Mouse (Mus musculus) intestine, postnatal 0 days (tissue): Measurements from ENCODE around the gene Aldh16a1. TPM values are rescaled to one million over a fixed set of nuclear protein-coding genes. Genes with fewer than 3 reads are reported as not detected.

Source experiments
- ATAC-seq: fragments of 200-750 bp; cut with Nextera tagmentation; 2 replicates; pipeline ENCODE4 v1.8.0; 2017; ENCODE audit warnings: mild to moderate bottlenecking, moderate TSS enrichment, moderate library complexity
- H3K27ac ChIP-seq: fragments of 300-500 bp; sonication (generic); 2 replicates; pipeline ENCODE4 v1.5.1; 2014; ENCODE audit warnings: mild to moderate bottlenecking, low read depth, low read length, moderate library complexity
- H3K27me3 ChIP-seq: fragments of 300-500 bp; sonication (generic); replicated peaks from 2 replicates; pipeline ENCODE4 v1.6.1; 2014; ENCODE audit warnings: low read length, mixed read lengths; ENCODE audit not compliant: control insufficient read depth, insufficient read depth
- H3K36me3 ChIP-seq: fragments of 300-500 bp; sonication (generic); 2 replicates; pipeline ENCODE4 v1.6.1; 2014; ENCODE audit warnings: mild to moderate bottlenecking, moderate library complexity; ENCODE audit not compliant: control insufficient read depth, insufficient read depth
- H3K4me1 ChIP-seq: fragments of 300-500 bp; sonication (generic); replicated peaks from 2 replicates; pipeline ENCODE4 v1.6.1; 2014; ENCODE audit warnings: antibody characterized with exemption, low read length, mixed read lengths; ENCODE audit not compliant: control insufficient read depth, insufficient read depth
- H3K4me2 ChIP-seq: fragments of 300-500 bp; sonication (generic); replicated peaks from 2 replicates; pipeline ENCODE4 v1.6.1; 2014; ENCODE audit warnings: low read depth, mild to moderate bottlenecking, moderate library complexity
- H3K4me3 ChIP-seq: fragments of 300-500 bp; sonication (generic); 2 replicates; pipeline ENCODE4 v1.5.1; 2014; ENCODE audit warnings: low read depth, low read length
- H3K9ac ChIP-seq: fragments of 300-500 bp; sonication (generic); 2 replicates; pipeline ENCODE4 v1.6.1; 2014; ENCODE audit warnings: mild to moderate bottlenecking, low read depth, low read length
- H3K9me3 ChIP-seq: fragments of 300-500 bp; sonication (generic); 2 replicates; pipeline ENCODE4 v1.6.1; 2016; ENCODE audit warnings: mixed run types; ENCODE audit not compliant: control insufficient read depth
- CTCF ChIP-seq: sonication (generic); IDR thresholded peaks from 2 replicates; pipeline ENCODE4 v1.5.1; 2016; ENCODE audit warnings: low read depth, mild to moderate bottlenecking, control low read depth, antibody characterized with exemption, moderate library complexity
- WGBS: fragments of 180-500 bp; shearing (Covaris S2); extraction: QIAGEN DNeasy Blood & Tissue Kit; methylation state at CpG from one replicate; pipeline ENCODE4 v1.1.7; 2014; 5-methylcytosine and 5-hydroxymethylcytosine counted together
- polyA plus RNA-seq: library from polyadenylated mRNA; unstranded; fragments of >200 nt; fragmentation: Nextera tagmentation; extraction: Ambion mirVana; gene quantifications from 2 replicates; pipeline ENCODE4 v1.2.1, GENCODE M21; 2015

Aldh16a1 gene
- polyA plus RNA-seq, 1 experiment from 2014 or later: 86.8 TPM

DNA sequence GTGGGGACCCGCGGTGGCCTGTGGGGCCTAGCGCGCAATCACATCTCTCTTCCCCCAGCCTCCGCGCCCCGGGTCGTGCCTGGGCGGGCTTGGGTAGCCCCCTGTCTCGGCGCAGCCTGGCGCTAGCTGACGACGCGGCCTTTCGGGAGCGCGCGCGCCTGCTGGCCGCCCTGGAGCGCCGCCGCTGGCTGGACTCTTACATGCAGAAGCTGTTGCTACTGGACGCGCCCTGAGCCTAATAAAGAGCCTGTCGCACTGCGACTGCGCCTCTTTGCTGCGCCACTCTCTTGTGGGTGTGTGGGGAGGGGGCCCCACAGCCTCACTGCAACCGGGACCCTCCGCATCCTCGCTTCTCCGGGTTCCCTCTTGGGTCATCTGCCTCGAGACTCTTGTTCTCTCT, 27.2 kb upstream of the Aldh16a1 start:
- peak overlapping the region; percentile 9 for H3K4me3 ChIP-seq
- H3K27ac ChIP-seq: no peak overlapping the region
- 0 out of 2 replicates have a peak, but pooled peaks cover 3% of the 10 kb centered on the region for H3K4me1 ChIP-seq
- H3K9ac ChIP-seq: no peak overlapping the region
- no peaks in the 10 kb centered on the region for H3K36me3 ChIP-seq
- H3K4me2 ChIP-seq: peak overlapping the region; percentile 56
- H3K9me3 ChIP-seq: no peaks in the 10 kb centered on the region
- peaks cover 86% of the 10 kb centered on the region for H3K27me3 ChIP-seq
- TF ChIP-seq CTCF: peak; percentile 43
- 0 out of 2 replicates have a peak, but pooled peaks have one; percentile 31 for ATAC-seq
- 9% methylated on average over 35 of the region's 35 CpGs for WGBS

DNA sequence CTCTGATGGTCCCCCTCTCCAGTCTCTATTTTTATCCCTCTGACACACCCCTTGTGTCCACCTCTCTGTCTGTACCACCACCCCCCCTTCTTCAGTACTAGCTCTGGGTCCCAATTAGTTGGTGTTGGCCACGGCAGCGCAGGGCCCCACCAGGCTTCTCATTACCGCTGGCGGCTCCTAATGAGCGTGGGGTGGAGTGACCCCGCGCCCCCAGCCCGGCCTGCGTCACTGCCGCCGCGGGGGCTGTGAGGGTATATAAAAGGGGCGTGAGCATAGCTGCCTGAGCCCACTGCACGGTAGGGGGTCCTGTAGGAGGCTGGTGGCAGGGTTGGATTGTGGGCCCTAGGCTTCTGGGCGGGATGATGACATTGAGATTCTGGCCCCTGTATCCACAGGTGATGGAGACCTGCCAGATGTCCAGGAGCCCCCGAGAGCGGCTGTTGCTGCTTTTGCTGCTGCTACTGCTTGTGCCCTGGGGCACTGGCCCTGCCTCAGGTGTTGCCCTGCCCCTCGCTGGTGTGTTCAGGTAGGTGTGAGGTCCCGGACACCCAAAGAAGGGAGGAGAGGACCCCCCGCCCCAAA, 26.6 kb upstream of the Aldh16a1 start, which contains the start of gene Pth2:
Gene Pth2, plus strand, starts transcription at position 100 of the 582 bp plus-strand sequence.
- peak within 1 kb of the TSS; percentile 9 for H3K4me3 ChIP-seq
- H3K4me1 ChIP-seq: 0 out of 2 replicates have a peak, but pooled peaks cover 3% of the 10 kb centered on the region
- ATAC-seq: no peak
- WGBS: 23% methylated on average over 20 of the region's 20 CpGs
- H3K27ac ChIP-seq: no peak within 1 kb of the TSS
- no peak within 1 kb of the TSS for H3K9ac ChIP-seq
- peak within 1 kb of the TSS; percentile 56 for H3K4me2 ChIP-seq
- no peak for TF ChIP-seq CTCF
- peaks cover 86% of the 10 kb centered on the region for H3K27me3 ChIP-seq
- H3K9me3 ChIP-seq: no peaks in the 10 kb centered on the region
- H3K36me3 ChIP-seq: no peaks in the 10 kb centered on the region

DNA sequence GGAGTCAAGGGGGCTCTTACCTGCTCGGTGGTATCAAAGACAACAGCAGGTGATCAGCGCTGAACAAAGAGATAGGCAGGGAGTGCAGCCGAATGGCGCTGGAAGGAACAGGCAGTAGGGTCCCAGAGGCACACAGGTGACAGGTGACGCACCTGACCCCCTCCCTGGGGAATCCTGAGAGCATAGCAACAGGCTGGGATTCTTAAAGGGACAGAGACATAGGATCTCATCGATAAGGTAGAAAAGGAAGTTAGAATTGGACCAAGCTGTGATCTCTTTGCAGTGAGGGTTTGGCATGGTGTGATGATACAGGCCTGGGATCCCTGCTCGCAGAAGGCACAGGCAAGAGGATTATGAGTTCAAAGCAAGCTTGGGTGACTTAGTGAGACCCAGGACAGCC, 25.1 kb upstream of the Aldh16a1 start, which contains the start of gene Gfy:
Gene Gfy, minus strand, starts transcription at position 101 of the 400 bp plus-strand sequence.
- Histone ChIP-seq H3K9me3 (no peaks in the 10 kb centered on the region), H3K4me3 (no peak within 1 kb of the TSS), H3K27me3 (peaks cover 92% of the 10 kb centered on the region), H3K36me3 (no peaks in the 10 kb centered on the region), H3K4me1 (0 out of 2 replicates have a peak, but pooled peaks cover 3% of the 10 kb centered on the region), H3K4me2 (no peak within 1 kb of the TSS), H3K27ac (no peak within 1 kb of the TSS), H3K9ac (no peak within 1 kb of the TSS)
- TF ChIP-seq CTCF: no peak
- ATAC-seq: no peak
- 22% methylated on average over 7 of the region's 7 CpGs for WGBS

DNA sequence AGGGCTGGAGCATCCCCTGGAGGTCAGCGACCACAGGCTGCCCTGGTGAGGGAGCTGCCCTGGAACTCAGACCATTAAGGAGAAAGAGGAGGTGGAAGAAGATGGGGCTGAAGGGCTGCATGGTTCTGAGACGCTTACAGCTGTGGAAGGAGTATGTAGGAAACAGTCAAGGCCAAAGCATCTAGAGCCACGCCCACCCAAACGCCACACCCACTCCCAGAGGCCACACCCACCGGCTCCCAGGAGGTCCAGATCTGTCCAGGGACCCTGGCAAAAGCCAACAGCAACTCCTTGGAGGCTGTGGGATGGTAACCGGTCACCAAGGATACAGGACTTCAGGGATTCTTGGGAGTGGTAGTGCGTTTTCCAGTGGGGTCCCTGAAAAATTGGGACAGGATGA, 24.2 kb upstream of the Aldh16a1 start:
- Histone ChIP-seq H3K9me3 (no peaks in the 10 kb centered on the region), H3K9ac (no peak overlapping the region), H3K27ac (no peak overlapping the region), H3K4me3 (no peak overlapping the region), H3K36me3 (no peaks in the 10 kb centered on the region), H3K4me1 (0 out of 2 replicates have a peak, but pooled peaks cover 3% of the 10 kb centered on the region), H3K4me2 (no peak overlapping the region), H3K27me3 (peaks cover 91% of the 10 kb centered on the region)
- no peak for ATAC-seq
- TF ChIP-seq CTCF: no peak
- 22% methylated on average over 7 of the region's 7 CpGs for WGBS

DNA sequence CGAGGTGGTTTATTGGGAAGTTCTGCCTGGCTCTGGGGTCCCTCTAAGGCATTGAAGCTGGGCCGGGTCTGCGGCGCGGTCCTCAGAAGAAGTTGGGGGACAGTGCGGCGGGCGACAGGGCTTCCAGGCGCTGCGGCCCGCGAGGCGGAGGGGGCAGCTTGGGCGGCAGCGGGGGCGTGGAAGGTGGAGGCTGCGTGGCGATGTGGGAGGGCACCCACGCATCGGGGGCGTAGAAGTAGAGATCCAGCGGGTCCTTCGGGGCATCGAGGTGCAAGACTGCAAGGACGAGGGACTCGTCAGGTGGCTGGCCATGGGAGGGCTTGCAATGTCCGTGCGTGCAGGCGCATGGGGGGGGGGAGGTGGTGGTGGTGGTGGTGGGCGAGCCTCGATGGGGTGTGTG, 22.0 kb upstream of the Aldh16a1 start:
- TF ChIP-seq CTCF: no peak
- Histone ChIP-seq H3K36me3 (no peaks in the 10 kb centered on the region), H3K4me1 (no peaks in the 10 kb centered on the region), H3K4me2 (no peak overlapping the region), H3K27ac (no peak overlapping the region), H3K4me3 (no peak overlapping the region), H3K9ac (no peak overlapping the region), H3K27me3 (peaks cover 83% of the 10 kb centered on the region), H3K9me3 (no peaks in the 10 kb centered on the region)
- ATAC-seq: no peak
- WGBS: 4% methylated on average over 31 of the region's 31 CpGs

DNA sequence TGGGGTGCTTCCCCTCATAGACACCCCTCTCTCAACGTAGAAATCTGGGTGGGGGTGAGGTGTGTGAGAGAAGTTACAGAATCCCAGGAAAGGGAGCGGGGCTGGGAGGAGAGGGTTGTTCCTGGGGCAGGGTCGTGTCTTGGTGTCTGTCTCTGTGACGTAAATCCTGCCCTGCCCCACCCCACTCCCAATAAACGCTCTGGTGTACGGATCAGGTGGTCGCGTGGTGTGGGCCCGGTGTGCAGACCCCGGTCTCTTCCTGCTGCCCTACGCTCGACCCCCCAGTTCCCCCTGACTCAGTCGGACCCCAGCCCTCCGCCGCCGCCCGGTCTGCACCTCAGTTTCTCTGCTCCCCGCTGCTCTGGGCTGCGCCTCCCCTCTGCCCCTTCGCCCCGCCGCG, 21.5 kb upstream of the Aldh16a1 start:
- Histone ChIP-seq H3K4me1 (no peaks in the 10 kb centered on the region), H3K27me3 (peaks cover 79% of the 10 kb centered on the region), H3K4me3 (no peak overlapping the region), H3K9ac (no peak overlapping the region), H3K27ac (no peak overlapping the region), H3K9me3 (no peaks in the 10 kb centered on the region), H3K4me2 (no peak overlapping the region), H3K36me3 (no peaks in the 10 kb centered on the region)
- 2% methylated on average over 23 of the region's 23 CpGs for WGBS
- no peak for TF ChIP-seq CTCF
- no peak for ATAC-seq
